30 mouse cellular contexts compared by ENCODE assay signal in genomic region chr3:67284039-67284438, GRCm38 (mm10).
DNase-seq lines count a peak whose midpoint lies in the region; ATAC-seq and TF ChIP-seq lines count a peak whose summit lies in the region.
"Had no signal": no experiment of that assay in that cellular context is flagged by ENCODE, and none has a peak within 500 bp of the region (broad histone marks: within the 10 kb centered on the region; RNA-seq: fewer than 3 reads in every experiment).

No protein-coding gene starts in this region.

- no peaks in the 10 kb centered on the region for H3K27me3 ChIP-seq in midbrain, embryonic 15.5 days (replicated peaks)
- H3K27me3 ChIP-seq in midbrain, embryonic 11.5 days (ENCODE audit: control insufficient read depth, insufficient read depth, low read length): no peaks in the 10 kb centered on the region
- no peaks in the 10 kb centered on the region for H3K27me3 ChIP-seq in CH12.LX (replicated peaks)
- H3K27me3 ChIP-seq: hindbrain, embryonic 15.5 days; kidney, embryonic 15.5 days; liver, embryonic 15.5 days; lung, embryonic 15.5 days; neural tube, embryonic 15.5 days; Patski had no signal

- peak; percentile 60; the same call in 1 of the 2 replicates for ATAC-seq in midbrain, embryonic 15.5 days (replicated peaks)
- ATAC-seq in midbrain, embryonic 11.5 days (ENCODE audit: low FRiP score): no peak
- ATAC-seq: Patski had no signal

- no peak for TF ChIP-seq CTCF in CH12.LX (conservative IDR thresholded peaks at IDR 0.05 in 1 of 2, IDR thresholded peaks at IDR 0.05 in 1 of 2; ENCODE audit: low read depth in 2 of 2, low read length in 2 of 2)

- no peaks in the 10 kb centered on the region for H3K9me3 ChIP-seq in midbrain, embryonic 15.5 days
- no peaks in the 10 kb centered on the region for H3K9me3 ChIP-seq in midbrain, embryonic 11.5 days (ENCODE audit: control insufficient read depth, low read length)
- no peaks in the 10 kb centered on the region for H3K9me3 ChIP-seq in CH12.LX (replicated peaks; ENCODE audit: low read length)
- H3K9me3 ChIP-seq: G1E; hindbrain, embryonic 15.5 days; kidney, embryonic 15.5 days; limb, embryonic 12.5 days; liver, embryonic 15.5 days; lung, embryonic 15.5 days; neural tube, embryonic 15.5 days had no signal

- 79% methylated on average over 1 of the region's 1 CpGs for WGBS in midbrain, embryonic 15.5 days
- 93% methylated on average over 1 of the region's 1 CpGs for WGBS in midbrain, embryonic 11.5 days

- H3K36me3 ChIP-seq in midbrain, embryonic 15.5 days (replicated peaks): no peaks in the 10 kb centered on the region
- H3K36me3 ChIP-seq in midbrain, embryonic 11.5 days (ENCODE audit: control insufficient read depth, insufficient read depth, low read length): no peaks in the 10 kb centered on the region
- no peaks in the 10 kb centered on the region for H3K36me3 ChIP-seq in CH12.LX (replicated peaks in 1 of 2; ENCODE audit: control insufficient read depth in 1 of 2, insufficient read depth in 1 of 2, low read length in 1 of 2)
- H3K36me3 ChIP-seq: hindbrain, embryonic 15.5 days; kidney, embryonic 15.5 days; limb, embryonic 12.5 days; liver, embryonic 15.5 days; lung, embryonic 15.5 days; neural tube, embryonic 15.5 days had no signal

- TF ChIP-seq RAD21 in CH12.LX (IDR thresholded peaks at IDR 0.05; ENCODE audit: low read depth, low read length): no peak

- no peaks in the 10 kb centered on the region for H3K4me1 ChIP-seq in midbrain, embryonic 15.5 days
- no peaks in the 10 kb centered on the region for H3K4me1 ChIP-seq in midbrain, embryonic 11.5 days (ENCODE audit: control insufficient read depth, insufficient read depth, low read length)
- H3K4me1 ChIP-seq in CH12.LX (ENCODE audit: control insufficient read depth in 1 of 2, insufficient read depth in 2 of 2): peaks cover 0 to 4% of the 10 kb centered on the region in 2 experiments; a peak in 2 of 4 replicates
- H3K4me1 ChIP-seq: hindbrain, embryonic 15.5 days; kidney, embryonic 15.5 days; limb, embryonic 12.5 days; lung, embryonic 15.5 days; neural tube, embryonic 15.5 days had no signal

- no peak overlapping the region for H3K9ac ChIP-seq in midbrain, embryonic 15.5 days
- H3K9ac ChIP-seq in midbrain, embryonic 11.5 days (ENCODE audit: low read length): no peak overlapping the region
- H3K9ac ChIP-seq in CH12.LX (ENCODE audit: insufficient read depth, low read depth): no peak overlapping the region
- H3K9ac ChIP-seq: hindbrain, embryonic 15.5 days; kidney, embryonic 15.5 days; limb, embryonic 12.5 days; liver, embryonic 15.5 days; lung, embryonic 15.5 days; neural tube, embryonic 15.5 days had no signal

- in situ Hi-C loops in CH12.LX (cut with MboI; ENCODE audit: low pct_ligation_motif_present, low pct_unique_long_range_greater_than_20kb, low sequenced_read_pairs): no loop called here

- H3K79me2 ChIP-seq in CH12.LX (replicated peaks; ENCODE audit: control insufficient read depth, extremely low read depth, insufficient read depth, poor library complexity, severe bottlenecking): no peaks in the 10 kb centered on the region

- no peak overlapping the region for H3K27ac ChIP-seq in midbrain, embryonic 15.5 days
- no peak overlapping the region for H3K27ac ChIP-seq in midbrain, embryonic 11.5 days (ENCODE audit: low read depth, low read length)
- no peak overlapping the region for H3K27ac ChIP-seq in CH12.LX (ENCODE audit: insufficient read depth, low read depth)
- H3K27ac ChIP-seq: hindbrain, embryonic 15.5 days; kidney, embryonic 15.5 days; left cerebral cortex, adult 2 months; limb, embryonic 12.5 days; liver, embryonic 15.5 days; lung, embryonic 15.5 days; neural tube, embryonic 15.5 days; stomach, postnatal 0 days had no signal

- peak; percentile 8 for DNase-seq in adrenal gland, postnatal 14 days
- no peak for DNase-seq in adrenal gland, adult 18-20 months (ENCODE audit: low spot score in 2 of 2)
- no peak for DNase-seq in midbrain, embryonic 11.5 days (ENCODE audit: low spot score, missing footprints)
- DNase-seq in CH12.LX (ENCODE audit: extremely low read depth): peak; percentile 29
- DNase-seq in fat pad, adult 2 months (ENCODE audit: extremely low read depth, low read depth, low spot score): peak; percentile 7
- no peak for DNase-seq in lung, postnatal 10 days
- DNase-seq: cerebellum, adult 8-10 months; cerebellum, postnatal 25 days; gastrocnemius, postnatal 25 days; heart, adult 11 months; heart, postnatal 36 days; kidney, adult 18-20 months; kidney, postnatal 25 days; lung, postnatal 36 days; right cerebral cortex, adult 18-20 months; spleen, adult 18-20 months; thymus, adult 18-20 months; thymus, postnatal 36 days had no signal

- no peak for TF ChIP-seq POLR2A in CH12.LX (IDR thresholded peaks at IDR 0.05; ENCODE audit: low read depth, low read length)

- H3K4me3 ChIP-seq in midbrain, embryonic 15.5 days: no peak overlapping the region
- H3K4me3 ChIP-seq in midbrain, embryonic 11.5 days (ENCODE audit: low read depth, low read length): no peak overlapping the region
- H3K4me3 ChIP-seq in CH12.LX (replicated peaks in 1 of 3; ENCODE audit: low read depth in 2 of 3, low read length in 2 of 3, poor library complexity in 1 of 3): no peak overlapping the region
- H3K4me3 ChIP-seq: hindbrain, embryonic 15.5 days; kidney, embryonic 15.5 days; left cerebral cortex, adult 2 months; limb, embryonic 12.5 days; liver, embryonic 15.5 days; lung, embryonic 15.5 days; neural tube, embryonic 15.5 days had no signal

- H3K4me2 ChIP-seq in midbrain, embryonic 15.5 days: no peak overlapping the region
- no peak overlapping the region for H3K4me2 ChIP-seq in midbrain, embryonic 11.5 days
- no peak overlapping the region for H3K4me2 ChIP-seq in CH12.LX (ENCODE audit: insufficient read depth, low read depth, poor library complexity, severe bottlenecking)
- H3K4me2 ChIP-seq: heart, embryonic 11.5 days; hindbrain, embryonic 15.5 days; kidney, embryonic 15.5 days; limb, embryonic 12.5 days; liver, embryonic 15.5 days; lung, embryonic 15.5 days; neural tube, embryonic 15.5 days had no signal

- dilution Hi-C loops in CH12.LX (cut with MboI; ENCODE audit: extremely low pct_ligation_motif_present, extremely low pct_unique_long_range_greater_than_20kb, low sequenced_read_pairs): no loop called here

- no peak for TF ChIP-seq EP300 in CH12.LX (IDR thresholded peaks at IDR 0.05; ENCODE audit: low read length)

TF ChIP-seq in CH12.LX, 34 proteins besides CTCF, POLR2A, EP300 and RAD21:
- TF ChIP-seq KAT2A (IDR thresholded peaks at IDR 0.05; ENCODE audit: insufficient replicate concordance, low read length) (no peak), MYC (IDR thresholded peaks at IDR 0.05; ENCODE audit: low read depth, low read length) (no peak), HCFC1 (IDR thresholded peaks at IDR 0.05; ENCODE audit: low read depth, low read length) (no peak), ZNF384 (IDR thresholded peaks at IDR 0.05; ENCODE audit: low read depth, low read length) (no peak), USF1 (IDR thresholded peaks at IDR 0.05; ENCODE audit: low read depth, low read length) (no peak), SMC3 (IDR thresholded peaks at IDR 0.05; ENCODE audit: low read depth, low read length) (no peak), JUND (conservative IDR thresholded peaks at IDR 0.05; ENCODE audit: low read depth, low read length) (no peak), MEF2A (IDR thresholded peaks at IDR 0.05; ENCODE audit: borderline replicate concordance, low read depth, low read length) (no peak), USF2 (conservative IDR thresholded peaks at IDR 0.05; ENCODE audit: low read depth, low read length) (no peak), IRF4 (IDR thresholded peaks at IDR 0.05; ENCODE audit: low read depth, low read length) (no peak), NELFE (IDR thresholded peaks at IDR 0.05; ENCODE audit: low read depth, low read length) (no peak), ZKSCAN1 (IDR thresholded peaks at IDR 0.05; ENCODE audit: borderline replicate concordance, low read depth, low read length) (no peak)

Comparison
In these comparisons a context has a peak if more than half of its experiments do, and no peak if none do; other contexts are left out.
1. DNase-seq: peak in adrenal gland, postnatal 14 days (single experiment), CH12.LX (single experiment) and fat pad, adult 2 months (single experiment); none in adrenal gland, adult 18-20 months (0 of 2), midbrain, embryonic 11.5 days (single experiment) and lung, postnatal 10 days (single experiment).